Mouse (Mus musculus): ENCODE results near the gene Spg20. TPM values are rescaled to one million over a fixed set of nuclear protein-coding genes. Genes with fewer than 3 reads are reported as not detected.
A peak's percentile ranks its signal among the peaks of the same experiment; 100 is the strongest.

Gene Spg20
- total and polyA plus RNA-seq, 2 experiments = 12.6 to 19.1 TPM

DNA sequence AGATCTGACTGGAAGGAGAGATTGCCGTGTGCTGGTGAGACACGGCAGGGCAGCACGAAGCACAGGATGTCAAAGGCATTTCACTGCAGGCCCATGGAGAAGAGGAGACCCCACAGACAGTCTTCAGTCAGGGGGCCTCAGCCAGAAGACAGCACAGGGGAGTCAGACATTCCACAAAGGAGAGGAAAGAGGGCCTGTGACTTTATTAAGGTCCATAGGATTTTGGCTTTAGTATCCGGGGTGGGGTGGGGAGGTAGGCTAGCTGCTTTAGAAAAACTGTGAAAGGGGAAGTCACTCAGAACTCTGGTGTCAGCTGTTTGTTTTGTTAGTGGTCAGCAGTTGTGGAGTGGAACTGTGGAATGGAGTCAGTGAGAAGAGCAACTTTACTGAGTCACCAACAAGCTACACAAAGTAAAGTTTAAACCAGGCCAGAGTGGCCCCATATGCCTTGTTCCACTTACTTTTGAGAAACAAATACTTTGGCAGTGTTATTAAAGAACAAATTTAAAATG is 17.3 kb downstream of the Spg20 start:
- H3K4me1 ChIP-seq (ENCODE audit: control insufficient read depth, insufficient read depth, low read length) = no peaks in the 10 kb centered on the region
- H3K4me3 ChIP-seq (ENCODE audit: insufficient read depth, low read depth, low read length) = no peak overlapping the region
- H3K79me2 ChIP-seq (ENCODE audit: control insufficient read depth, insufficient read depth, low read length) = no peaks in the 10 kb centered on the region
- H3K36me3 ChIP-seq (ENCODE audit: control insufficient read depth, insufficient read depth, low read length) = peaks cover 53% of the 10 kb centered on the region
- no peak overlapping the region for H3K27ac ChIP-seq (replicated peaks; ENCODE audit: insufficient read depth, low read depth, low read length)
- no peaks in the 10 kb centered on the region for H3K27me3 ChIP-seq (ENCODE audit: control insufficient read depth, insufficient read depth, low read length)
- peak; percentile 40 for DNase-seq (ENCODE audit: extremely low read depth, low read depth, low spot score)
- WGBS = 80% methylated on average over 4 of the region's 4 CpGs
- TF ChIP-seq POLR2A (IDR thresholded peaks at IDR 0.05; ENCODE audit: extremely low read depth, insufficient read depth, low read length) (no peak), CTCF (IDR thresholded peaks at IDR 0.05; ENCODE audit: low read depth, low read length) (no peak)
- no peak overlapping the region for H3K9ac ChIP-seq (ENCODE audit: low read depth, low read length)

DNA sequence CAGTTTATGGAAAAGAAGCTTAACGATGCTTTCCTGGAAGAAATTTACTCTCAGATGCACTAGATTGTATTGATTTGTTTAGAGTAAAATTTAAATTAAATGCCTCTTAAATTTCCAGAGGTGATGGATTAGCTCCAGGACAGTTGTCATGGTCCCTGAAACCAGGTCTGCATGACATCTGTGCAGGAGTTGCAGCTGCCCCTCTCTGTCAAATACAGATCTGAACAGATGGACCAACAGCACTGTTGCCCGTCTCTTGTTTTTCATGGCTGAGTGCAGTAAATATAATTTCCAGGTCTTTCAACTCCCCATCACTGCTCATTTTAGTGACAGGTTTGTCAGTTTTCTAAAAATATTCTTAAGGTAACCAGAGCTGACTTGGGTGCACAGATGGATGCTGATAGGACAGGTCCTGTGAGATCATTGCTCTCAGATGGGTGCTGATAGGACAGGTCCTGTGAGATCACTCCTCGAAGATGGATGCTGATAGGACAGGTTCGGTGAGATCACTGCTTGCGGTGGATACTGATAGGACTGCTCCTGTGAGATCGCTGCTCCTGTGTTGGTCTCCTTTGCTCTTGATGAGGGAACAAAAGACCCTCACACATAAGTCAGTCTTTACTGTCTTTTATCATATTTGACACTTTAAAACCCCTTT is 19.8 kb downstream of the Spg20 start:
- H3K36me3 ChIP-seq (ENCODE audit: control insufficient read depth, insufficient read depth, low read length) = peaks cover 58% of the 10 kb centered on the region

DNA sequence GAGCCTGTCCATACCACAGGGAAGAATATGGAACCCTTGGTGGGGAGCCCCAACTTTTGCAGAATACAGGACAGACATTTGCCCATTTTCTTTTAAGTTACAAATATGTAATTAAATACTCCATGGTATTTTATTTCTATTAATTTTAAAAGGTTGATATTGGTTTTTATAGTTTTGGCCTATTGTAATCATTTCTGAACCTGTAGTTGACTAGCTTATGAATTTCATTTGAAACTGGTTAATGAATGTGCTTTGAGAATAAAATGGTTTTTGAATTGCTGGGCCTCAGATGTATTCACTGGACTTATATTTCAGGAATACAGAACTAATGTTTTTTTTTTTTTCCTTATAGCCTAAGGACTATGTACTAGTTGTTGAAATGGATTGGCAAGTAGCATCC is 25.1 kb downstream of the Spg20 start, which contains the start of gene Ccdc169:
Ccdc169 (plus strand) TSS at position 301 of the 400 bp plus-strand sequence.
- H3K79me2 ChIP-seq (ENCODE audit: control insufficient read depth, insufficient read depth, low read length) = no peaks in the 10 kb centered on the region
- no peak within 1 kb of the TSS for H3K27ac ChIP-seq (replicated peaks; ENCODE audit: insufficient read depth, low read depth, low read length)
- no peak within 1 kb of the TSS for H3K9ac ChIP-seq (ENCODE audit: low read depth, low read length)
- no peak within 1 kb of the TSS for H3K4me3 ChIP-seq (ENCODE audit: insufficient read depth, low read depth, low read length)
- H3K36me3 ChIP-seq (ENCODE audit: control insufficient read depth, insufficient read depth, low read length) = peaks cover 29% of the 10 kb centered on the region
- H3K27me3 ChIP-seq (ENCODE audit: control insufficient read depth, insufficient read depth, low read length) = no peaks in the 10 kb centered on the region
- DNase-seq (ENCODE audit: extremely low read depth, low read depth, low spot score) = no peak
- H3K4me1 ChIP-seq (ENCODE audit: control insufficient read depth, insufficient read depth, low read length) = peaks cover 3% of the 10 kb centered on the region; the same call in 1 of the 2 replicates
- TF ChIP-seq CTCF (IDR thresholded peaks at IDR 0.05; ENCODE audit: low read depth, low read length) = no peak
- no peak for TF ChIP-seq POLR2A (IDR thresholded peaks at IDR 0.05; ENCODE audit: extremely low read depth, insufficient read depth, low read length)

More for the DNA sequence above, 19.8 kb downstream of the Spg20 start:
- Histone ChIP-seq H3K27me3 (ENCODE audit: control insufficient read depth, insufficient read depth, low read length) (no peaks in the 10 kb centered on the region), H3K4me1 (ENCODE audit: control insufficient read depth, insufficient read depth, low read length) (no peaks in the 10 kb centered on the region), H3K4me3 (ENCODE audit: insufficient read depth, low read depth, low read length) (no peak overlapping the region), H3K27ac (replicated peaks; ENCODE audit: insufficient read depth, low read depth, low read length) (no peak overlapping the region), H3K79me2 (ENCODE audit: control insufficient read depth, insufficient read depth, low read length) (no peaks in the 10 kb centered on the region), H3K9ac (ENCODE audit: low read depth, low read length) (no peak overlapping the region)
- DNase-seq (ENCODE audit: extremely low read depth, low read depth, low spot score) = no peak
- WGBS = 92% methylated on average over 6 of the region's 6 CpGs
- TF ChIP-seq POLR2A (IDR thresholded peaks at IDR 0.05; ENCODE audit: extremely low read depth, insufficient read depth, low read length) (no peak), CTCF (IDR thresholded peaks at IDR 0.05; ENCODE audit: low read depth, low read length) (no peak)

DNA sequence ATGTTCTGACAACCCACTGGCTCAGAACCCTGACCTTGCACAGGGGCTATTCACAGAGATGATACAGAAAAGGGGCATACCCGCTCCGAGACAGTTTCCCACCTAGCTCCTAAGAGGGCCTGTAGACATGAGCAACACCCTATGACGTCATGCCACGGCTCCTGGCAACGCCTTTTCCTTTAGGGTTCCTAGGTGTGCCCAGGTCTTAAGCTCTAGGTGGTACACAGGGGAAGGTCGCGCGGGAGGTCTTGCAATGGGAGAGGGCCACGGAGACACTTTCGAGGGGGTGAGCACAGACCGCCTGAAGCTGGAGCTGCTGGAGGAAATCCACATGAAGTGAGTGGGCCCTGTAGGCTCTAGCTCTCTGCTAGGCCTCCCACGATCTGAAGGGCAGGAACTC is 27.9 kb downstream of the Spg20 start:
- H3K27me3 ChIP-seq (ENCODE audit: control insufficient read depth, insufficient read depth, low read length) = no peaks in the 10 kb centered on the region
- H3K9ac ChIP-seq (ENCODE audit: low read depth, low read length) = no peak overlapping the region
- H3K36me3 ChIP-seq (ENCODE audit: control insufficient read depth, insufficient read depth, low read length) = peaks cover 17% of the 10 kb centered on the region
- H3K79me2 ChIP-seq (ENCODE audit: control insufficient read depth, insufficient read depth, low read length) = no peaks in the 10 kb centered on the region
- peaks cover 3% of the 10 kb centered on the region; the same call in 1 of the 2 replicates for H3K4me1 ChIP-seq (ENCODE audit: control insufficient read depth, insufficient read depth, low read length)
- H3K27ac ChIP-seq (replicated peaks; ENCODE audit: insufficient read depth, low read depth, low read length) = no peak overlapping the region
- WGBS = 96% methylated on average over 12 of the region's 12 CpGs
- no peak for TF ChIP-seq CTCF (IDR thresholded peaks at IDR 0.05; ENCODE audit: low read depth, low read length)
- no peak for TF ChIP-seq POLR2A (IDR thresholded peaks at IDR 0.05; ENCODE audit: extremely low read depth, insufficient read depth, low read length)
- H3K4me3 ChIP-seq (ENCODE audit: insufficient read depth, low read depth, low read length) = no peak overlapping the region
- no peak for DNase-seq (ENCODE audit: extremely low read depth, low read depth, low spot score)

DNA sequence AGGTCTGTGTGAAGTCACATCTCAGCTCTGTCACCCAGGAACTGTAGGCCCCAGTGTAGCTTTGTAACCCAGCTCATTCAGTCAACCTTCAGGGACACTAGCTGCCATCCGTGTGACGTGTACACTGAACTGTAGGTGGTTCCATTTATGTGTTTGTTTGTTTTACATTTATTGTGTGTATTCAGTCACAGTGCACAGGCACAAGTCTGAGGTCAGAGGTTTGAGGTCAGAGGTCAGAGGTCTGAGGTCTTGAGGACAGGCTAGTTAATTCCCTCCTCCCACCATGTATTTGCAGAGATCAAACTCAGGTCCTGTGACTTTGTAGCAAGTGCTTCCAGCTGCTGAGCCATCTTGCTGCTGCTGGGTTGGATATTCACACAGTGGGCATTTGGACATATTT is 29.5 kb downstream of the Spg20 start:
- Histone ChIP-seq H3K27ac (replicated peaks; ENCODE audit: insufficient read depth, low read depth, low read length) (peak overlapping the region; percentile 60), H3K36me3 (ENCODE audit: control insufficient read depth, insufficient read depth, low read length) (peaks cover 6% of the 10 kb centered on the region; the same call in 1 of the 2 replicates), H3K4me1 (ENCODE audit: control insufficient read depth, insufficient read depth, low read length) (peaks cover 4% of the 10 kb centered on the region; the same call in 1 of the 2 replicates), H3K9ac (ENCODE audit: low read depth, low read length) (no peak overlapping the region), H3K79me2 (ENCODE audit: control insufficient read depth, insufficient read depth, low read length) (no peaks in the 10 kb centered on the region), H3K27me3 (ENCODE audit: control insufficient read depth, insufficient read depth, low read length) (no peaks in the 10 kb centered on the region), H3K4me3 (ENCODE audit: insufficient read depth, low read depth, low read length) (no peak overlapping the region)
- 21% methylated on average over 2 of the region's 2 CpGs for WGBS
- peak; percentile 96 for DNase-seq (ENCODE audit: extremely low read depth, low read depth, low spot score)
- TF ChIP-seq CTCF (IDR thresholded peaks at IDR 0.05; ENCODE audit: low read depth, low read length) (no peak), POLR2A (IDR thresholded peaks at IDR 0.05; ENCODE audit: extremely low read depth, insufficient read depth, low read length) (no peak)

DNA sequence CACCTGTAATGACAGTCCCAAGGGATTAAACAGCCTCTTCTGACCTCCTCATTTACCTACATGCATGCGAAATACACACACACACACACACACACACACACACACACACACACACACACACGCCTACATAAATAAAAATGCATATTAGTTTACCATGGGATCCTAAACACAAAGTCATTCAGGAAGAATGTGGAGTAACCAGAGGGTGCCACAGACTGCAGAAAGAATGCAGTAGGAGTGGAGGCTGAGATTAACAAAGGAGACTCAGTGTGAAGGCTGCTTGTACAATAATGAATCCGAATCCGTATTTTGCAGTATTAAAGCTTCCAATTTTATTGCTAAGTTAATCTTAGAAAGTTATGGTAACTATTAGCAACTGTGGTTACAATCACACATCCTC is 33.0 kb downstream of the Spg20 start:
- TF ChIP-seq CTCF (IDR thresholded peaks at IDR 0.05; ENCODE audit: low read depth, low read length) (no peak), POLR2A (IDR thresholded peaks at IDR 0.05; ENCODE audit: extremely low read depth, insufficient read depth, low read length) (no peak)
- Histone ChIP-seq H3K4me1 (ENCODE audit: control insufficient read depth, insufficient read depth, low read length) (peaks cover 6% of the 10 kb centered on the region; the same call in 1 of the 2 replicates), H3K4me3 (ENCODE audit: insufficient read depth, low read depth, low read length) (no peak overlapping the region), H3K36me3 (ENCODE audit: control insufficient read depth, insufficient read depth, low read length) (no peaks in the 10 kb centered on the region), H3K27ac (replicated peaks; ENCODE audit: insufficient read depth, low read depth, low read length) (no peak overlapping the region), H3K9ac (ENCODE audit: low read depth, low read length) (no peak overlapping the region), H3K27me3 (ENCODE audit: control insufficient read depth, insufficient read depth, low read length) (no peaks in the 10 kb centered on the region), H3K79me2 (ENCODE audit: control insufficient read depth, insufficient read depth, low read length) (no peaks in the 10 kb centered on the region)
- no peak for DNase-seq (ENCODE audit: extremely low read depth, low read depth, low spot score)
- WGBS = 81% methylated on average over 4 of the region's 4 CpGs
